Mouse (Mus musculus) CH12.LX (cell line): ENCODE data around the gene Zmynd8. TPM values are rescaled to one million over a fixed set of nuclear protein-coding genes. Genes with fewer than 3 reads are reported as not detected.
A peak's percentile ranks its signal among the peaks of the same experiment; 100 is the strongest.

Experiments used
- DNase-seq: peaks from one replicate; pipeline ENCODE4 v3.0.0-alpha.2; 2013; ENCODE audit errors: extremely low read depth
- H3K27ac ChIP-seq: 2 replicates; pipeline ENCODE4 v1.5.1; 2012; ENCODE audit warnings: low read depth, mild to moderate bottlenecking, control low read depth, moderate library complexity; ENCODE audit not compliant: insufficient read depth
- H3K27me3 ChIP-seq: replicated peaks from 2 replicates; pipeline ENCODE3; 2012; ENCODE audit warnings: inconsistent platforms
- H3K36me3 ChIP-seq, 2 experiments: replicated peaks in 1 of 2; 2 replicates each; pipeline versions ENCODE3 to v1.6.1; 2012; ENCODE audit warnings: inconsistent platforms in 1 of 2, low read length in 1 of 2, mild to moderate bottlenecking in 1 of 2, mixed read lengths in 1 of 2, moderate library complexity in 1 of 2; ENCODE audit not compliant: control insufficient read depth in 1 of 2, insufficient read depth in 1 of 2
- H3K4me1 ChIP-seq, 2 experiments: 2 replicates each; pipeline ENCODE4 v1.6.1; 2012; ENCODE audit warnings: inconsistent platforms in 1 of 2, moderate library complexity in 1 of 2; ENCODE audit not compliant: insufficient read depth in 2 of 2, control insufficient read depth in 1 of 2
- H3K4me2 ChIP-seq: 2 replicates; pipeline ENCODE4 v1.6.1; 2012; ENCODE audit warnings: low read depth, mild to moderate bottlenecking, control low read depth; ENCODE audit not compliant: poor library complexity, insufficient read depth, severe bottlenecking
- H3K4me3 ChIP-seq, 3 experiments: fragments of 150-350 bp in 1 of 3; sonication (generic) in 1 of 3; replicated peaks in 1 of 3; 2 replicates each; pipeline versions ENCODE3 to v1.5.1; 2011 to 2012; ENCODE audit warnings: low read depth in 2 of 3, low read length in 2 of 3, mild to moderate bottlenecking in 2 of 3, moderate library complexity in 2 of 3, control low read depth in 1 of 3, improper control_type of control experiment in 1 of 3, inconsistent platforms in 1 of 3, mixed read lengths in 1 of 3; ENCODE audit not compliant: poor library complexity in 1 of 3
- H3K79me2 ChIP-seq: replicated peaks from 2 replicates; pipeline ENCODE4 v1.6.1; 2012; ENCODE audit warnings: mild to moderate bottlenecking, moderate library complexity; ENCODE audit not compliant: control insufficient read depth, poor library complexity, insufficient read depth, severe bottlenecking; ENCODE audit errors: extremely low read depth
- H3K9ac ChIP-seq: 2 replicates; pipeline ENCODE4 v1.6.1; 2012; ENCODE audit warnings: low read depth, mild to moderate bottlenecking, control low read depth, moderate library complexity; ENCODE audit not compliant: insufficient read depth
- H3K9me3 ChIP-seq: replicated peaks from 2 replicates; pipeline ENCODE3; 2012; ENCODE audit warnings: low read length, inconsistent platforms, mixed read lengths
- BHLHE40 ChIP-seq: IDR thresholded peaks from 2 replicates; pipeline ENCODE4 v1.6.1; 2011; ENCODE audit warnings: mild to moderate bottlenecking, low read depth, low read length, improper control_type of control experiment
- CHD2 ChIP-seq: IDR thresholded peaks from 2 replicates; pipeline ENCODE4 v1.6.1; 2011; ENCODE audit warnings: low read length, improper control_type of control experiment
- CTCF ChIP-seq, 2 experiments: IDR thresholded peaks in 1 of 2; conservative IDR thresholded peaks in 1 of 2; 2 replicates each; pipeline ENCODE4 v1.5.1; 2011 to 2012; ENCODE audit warnings: low read depth in 2 of 2, low read length in 2 of 2, improper control_type of control experiment in 1 of 2, inconsistent platforms in 1 of 2, mild to moderate bottlenecking in 1 of 2, moderate library complexity in 1 of 2
- E2F4 ChIP-seq: IDR thresholded peaks from 2 replicates; pipeline ENCODE4 v1.6.1; 2011; ENCODE audit warnings: low read depth, low read length, improper control_type of control experiment; ENCODE audit not compliant: insufficient replicate concordance
- HCFC1 ChIP-seq: IDR thresholded peaks from 2 replicates; pipeline ENCODE4 v1.6.1; 2012; ENCODE audit warnings: low read depth, mild to moderate bottlenecking, inconsistent platforms, low read length, improper control_type of control experiment
- JUN ChIP-seq: IDR thresholded peaks from 2 replicates; pipeline ENCODE4 v1.6.1; 2011; ENCODE audit warnings: low read depth, mild to moderate bottlenecking, low read length, improper control_type of control experiment, moderate library complexity; ENCODE audit not compliant: insufficient read depth
- JUND ChIP-seq: conservative IDR thresholded peaks from 2 replicates; pipeline ENCODE4 v1.6.1; 2011; ENCODE audit warnings: low read depth, low read length, improper control_type of control experiment
- KAT2A ChIP-seq: IDR thresholded peaks from 2 replicates; pipeline ENCODE4 v1.6.1; 2012; ENCODE audit warnings: low read length, improper control_type of control experiment, inconsistent platforms; ENCODE audit not compliant: insufficient replicate concordance
- MAFK ChIP-seq: IDR thresholded peaks from 2 replicates; pipeline ENCODE4 v1.6.1; 2011; ENCODE audit warnings: low read length, improper control_type of control experiment; ENCODE audit not compliant: insufficient replicate concordance
- MAX ChIP-seq: IDR thresholded peaks from 2 replicates; pipeline ENCODE4 v1.6.1; 2011; ENCODE audit warnings: low read length, improper control_type of control experiment
- MAZ ChIP-seq: IDR thresholded peaks from 2 replicates; pipeline ENCODE4 v1.6.1; 2012; ENCODE audit warnings: low read depth, mild to moderate bottlenecking, inconsistent platforms, low read length, improper control_type of control experiment, moderate library complexity
- MEF2A ChIP-seq: IDR thresholded peaks from 2 replicates; pipeline ENCODE4 v1.6.1; 2014; ENCODE audit warnings: low read depth, mild to moderate bottlenecking, inconsistent platforms, low read length, improper control_type of control experiment, borderline replicate concordance
- MXI1 ChIP-seq: IDR thresholded peaks from 2 replicates; pipeline ENCODE4 v1.6.1; 2011; ENCODE audit warnings: mild to moderate bottlenecking, low read depth, low read length, improper control_type of control experiment
- NRF1 ChIP-seq: IDR thresholded peaks from 2 replicates; pipeline ENCODE4 v1.6.1; 2014; ENCODE audit warnings: low read depth, mild to moderate bottlenecking, inconsistent platforms, low read length, improper control_type of control experiment, moderate library complexity
- POLR2A ChIP-seq: IDR thresholded peaks from 2 replicates; pipeline ENCODE4 v1.6.1; 2011; ENCODE audit warnings: low read depth, mild to moderate bottlenecking, improper control_type of control experiment, low read length
- POLR2AphosphoS2 ChIP-seq: IDR thresholded peaks from 2 replicates; pipeline ENCODE4 v1.6.1; 2011; ENCODE audit warnings: low read depth, low read length, improper control_type of control experiment
- RAD21 ChIP-seq: IDR thresholded peaks from 2 replicates; pipeline ENCODE4 v1.6.1; 2011; ENCODE audit warnings: low read depth, mild to moderate bottlenecking, low read length, improper control_type of control experiment, moderate library complexity
- SIN3A ChIP-seq: IDR thresholded peaks from 2 replicates; pipeline ENCODE4 v1.6.1; 2012; ENCODE audit warnings: low read length, improper control_type of control experiment, inconsistent platforms
- SMC3 ChIP-seq: IDR thresholded peaks from 2 replicates; pipeline ENCODE4 v1.6.1; 2011; ENCODE audit warnings: low read depth, low read length, improper control_type of control experiment
- TBP ChIP-seq: conservative IDR thresholded peaks from 2 replicates; pipeline ENCODE4 v1.6.1; 2011; ENCODE audit warnings: low read depth, low read length, improper control_type of control experiment
- ZC3H11A ChIP-seq: IDR thresholded peaks from 2 replicates; pipeline ENCODE4 v1.6.1; 2012; ENCODE audit warnings: low read depth, mild to moderate bottlenecking, inconsistent platforms, low read length, improper control_type of control experiment
- ZKSCAN1 ChIP-seq: IDR thresholded peaks from 2 replicates; pipeline ENCODE4 v1.6.1; 2012; ENCODE audit warnings: low read depth, inconsistent platforms, low read length, improper control_type of control experiment, borderline replicate concordance
- ZMIZ1 ChIP-seq: IDR thresholded peaks from 2 replicates; pipeline ENCODE4 v1.6.1; 2012; ENCODE audit warnings: low read depth, mild to moderate bottlenecking, inconsistent platforms, low read length, improper control_type of control experiment
- ZNF384 ChIP-seq: IDR thresholded peaks from 2 replicates; pipeline ENCODE4 v1.6.1; 2012; ENCODE audit warnings: low read depth, low read length, improper control_type of control experiment, inconsistent platforms
- dilution Hi-C: fragments of 300-500 bp; cut with MboI; formaldehyde crosslinking; loops from 2 replicates; pipeline ENCODE4 v1.14.3; 2020; ENCODE audit warnings: low sequenced_read_pairs; ENCODE audit not compliant: extremely low pct_unique_long_range_greater_than_20kb, extremely low pct_ligation_motif_present
- in situ Hi-C: fragments of 300-500 bp; cut with MboI; formaldehyde crosslinking; loops from 3 replicates; pipeline ENCODE4 v1.14.3; 2019; ENCODE audit warnings: low sequenced_read_pairs, low pct_ligation_motif_present, low pct_unique_long_range_greater_than_20kb, mixed read lengths
- polyA plus RNA-seq: library from polyadenylated mRNA; unstranded; fragments of >175 nt; gene quantifications from 2 replicates; pipeline ENCODE4 v1.2.1, GENCODE M21; 2012; ENCODE audit warnings: low read depth; ENCODE audit not compliant: insufficient read length
- total RNA-seq, 2 experiments: library from RNA; depleted of rRNA; stranded (reverse); fragments of 300-350 nt in 1 of 2; fragments of >200 nt in 1 of 2; gene quantifications; 2 replicates each; pipeline ENCODE4 v1.2.3; 2012 to 2014

Gene Zmynd8
- total and polyA plus RNA-seq, 3 experiments = 33.6 to 84.5 (median 35.1) TPM

GRCm38 (mm10) chr2:165881220-165881584 is 17.6 kb downstream of the Zmynd8 start:
- peaks cover 78% of the 10 kb centered on the region for H3K79me2 ChIP-seq
- in situ Hi-C loops = no loop called here
- H3K4me3 ChIP-seq = peak overlapping the region in 2 of 3 experiments; percentile 24 to 29
- DNase-seq = no peak
- H3K9ac ChIP-seq = peak overlapping the region; percentile 80
- H3K4me1 ChIP-seq = peaks cover 11 to 61% of the 10 kb centered on the region in 2 experiments
- H3K36me3 ChIP-seq = peaks cover 14 to 53% of the 10 kb centered on the region in 2 experiments
- dilution Hi-C loops = no loop called here
- no peaks in the 10 kb centered on the region for H3K9me3 ChIP-seq
- TF ChIP-seq RAD21 (no peak), POLR2A (no peak), SMC3 (no peak), JUN (no peak), MAZ (no peak), TBP (no peak), ZNF384 (no peak), HCFC1 (no peak), JUND (no peak), NRF1 (no peak), MXI1 (no peak), MAFK (no peak), E2F4 (no peak), KAT2A (no peak), ZC3H11A (no peak), CTCF (conservative IDR thresholded peaks at IDR 0.05 in 1 of 2, IDR thresholded peaks at IDR 0.05 in 1 of 2; ENCODE audit: low read depth in 2 of 2, low read length in 2 of 2) (no peak), POLR2AphosphoS2 (no peak), ZKSCAN1 (no peak), ZMIZ1 (no peak), MAX (no peak)
- TF ChIP-seq, all 38 proteins: peak for 0
- Histone ChIP-seq H3K27ac (peak overlapping the region; percentile 32; the same call in 1 of the 2 replicates), H3K4me2 (peak overlapping the region; percentile 80), H3K27me3 (no peaks in the 10 kb centered on the region)

GRCm38 (mm10) chr2:165880501-165881182 is 18.2 kb downstream of the Zmynd8 start:
- H3K79me2 ChIP-seq = peaks cover 84% of the 10 kb centered on the region
- dilution Hi-C loops = no loop called here
- H3K9ac ChIP-seq = peak overlapping the region; percentile 80
- peak overlapping the region; percentile 10 to 32 (median 25) for H3K4me3 ChIP-seq
- TF ChIP-seq ZMIZ1 = no peak
- no peak for TF ChIP-seq BHLHE40
- no peak for TF ChIP-seq E2F4
- TF ChIP-seq MEF2A = no peak
- no peak for TF ChIP-seq POLR2AphosphoS2
- peak; percentile 64; the same call in 1 of the 2 replicates for TF ChIP-seq SIN3A
- TF ChIP-seq CHD2 = peak; percentile 47; the same call in 1 of the 2 replicates
- TF ChIP-seq, all 38 proteins: peak for 2
- no peak for DNase-seq
- Histone ChIP-seq H3K4me1 (peaks cover 11 to 60% of the 10 kb centered on the region in 2 experiments), H3K36me3 (peaks cover 17 to 59% of the 10 kb centered on the region in 2 experiments), H3K9me3 (no peaks in the 10 kb centered on the region), H3K27me3 (no peaks in the 10 kb centered on the region), H3K27ac (peak overlapping the region; percentile 68), H3K4me2 (peak overlapping the region; percentile 80)
- in situ Hi-C loops = no loop called here
